Mouse (Mus musculus) B cell, adult 2 months (primary cell): ENCODE measurements around the gene Pdyn.
A peak's percentile ranks its signal among the peaks of the same experiment; 100 is the strongest.

ENCODE experiments used
- DNase-seq, 2 experiments: peaks; one replicate each; pipeline ENCODE4 v3.0.0; 2022

The Pdyn gene

GRCm38 (mm10) chr2:129699484-129700158, at the start of gene Pdyn:
Pdyn (minus strand) TSS chr2:129699844.
- DNase-seq, result no peak

- no peak for DNase-seq
These were observed 42.4 kb upstream of the Pdyn start for GRCm38 (mm10) chr2:129742016-129742415.

GRCm38 (mm10) chr2:129740515-129740914, 40.9 kb upstream of the Pdyn start:
- no peak for DNase-seq

GRCm38 (mm10) chr2:129734031-129734430, 34.4 kb upstream of the Pdyn start:
- DNase-seq, result no peak

- DNase-seq, result no peak
These were observed 30.0 kb upstream of the Pdyn start for GRCm38 (mm10) chr2:129729681-129730080.

GRCm38 (mm10) chr2:129715671-129716070, 16.0 kb upstream of the Pdyn start:
- peak; percentile 58 to 61 for DNase-seq

- DNase-seq, result no peak
These were observed 13.4 kb upstream of the Pdyn start for GRCm38 (mm10) chr2:129713026-129713544.

GRCm38 (mm10) chr2:129696059-129696458, 3.6 kb downstream of the Pdyn start:
- peak; percentile 68 to 73 for DNase-seq

GRCm38 (mm10) chr2:129694303-129694702, 5.3 kb downstream of the Pdyn start:
- DNase-seq, result no peak

- no peak for DNase-seq
These were observed 7.0 kb downstream of the Pdyn start for GRCm38 (mm10) chr2:129692694-129693093.

- DNase-seq, result no peak
These were observed 9.9 kb downstream of the Pdyn start for GRCm38 (mm10) chr2:129689694-129690093.

- DNase-seq, result no peak
These were observed 11.5 kb downstream of the Pdyn start for GRCm38 (mm10) chr2:129688036-129688625.

GRCm38 (mm10) chr2:129686908-129687307, 12.7 kb downstream of the Pdyn start:
- DNase-seq, result no peak

GRCm38 (mm10) chr2:129684014-129684413, 15.6 kb downstream of the Pdyn start:
- DNase-seq, result no peak

- DNase-seq, result no peak
These were observed 19.4 kb downstream of the Pdyn start for GRCm38 (mm10) chr2:129680236-129680635.

- no peak for DNase-seq
These were observed 20.6 kb downstream of the Pdyn start for GRCm38 (mm10) chr2:129679066-129679465.

GRCm38 (mm10) chr2:129677664-129678063, 22.0 kb downstream of the Pdyn start:
- DNase-seq, result no peak

GRCm38 (mm10) chr2:129674935-129675634, 24.6 kb downstream of the Pdyn start:
- DNase-seq, result peak; percentile 91 to 93

GRCm38 (mm10) chr2:129671911-129672310, 27.7 kb downstream of the Pdyn start:
- DNase-seq, result no peak

- no peak for DNase-seq
These were observed 37.2 kb downstream of the Pdyn start for GRCm38 (mm10) chr2:129662484-129662883.

- no peak for DNase-seq
These were observed 39.6 kb downstream of the Pdyn start for GRCm38 (mm10) chr2:129660020-129660419.

GRCm38 (mm10) chr2:129658796-129659195, 40.8 kb downstream of the Pdyn start:
- no peak for DNase-seq

GRCm38 (mm10) chr2:129655033-129655432, 44.6 kb downstream of the Pdyn start:
- no peak for DNase-seq
